Mouse (Mus musculus): Measurements from ENCODE around the gene Syngr2. TPM values are rescaled to one million over a fixed set of nuclear protein-coding genes. Genes with fewer than 3 reads are reported as not detected.
A peak's percentile ranks its signal among the peaks of the same experiment; 100 is the strongest.

The Syngr2 gene
- polyA plus RNA-seq, 1 experiment from 2014 or later = 29.9 TPM

- H3K4me1 ChIP-seq (ENCODE audit: control insufficient read depth, insufficient read depth, low read length) = no peaks in the 10 kb centered on the region; the same call in 1 of the 2 replicates
- 76% methylated on average over 7 of the region's 7 CpGs for WGBS
- ATAC-seq (ENCODE audit: insufficient read depth, low FRiP score, low TSS enrichment) (no peak), DNase-seq (ENCODE audit: low spot score) (peak; percentile 27)
- no peaks in the 10 kb centered on the region for H3K27me3 ChIP-seq (ENCODE audit: control insufficient read depth, insufficient read depth, low read length)
- H3K4me3 ChIP-seq (ENCODE audit: low read depth, low read length) = no peak overlapping the region
- no peak overlapping the region for H3K9ac ChIP-seq (ENCODE audit: low read length)
- H3K36me3 ChIP-seq (ENCODE audit: control insufficient read depth, insufficient read depth, low read length) = no peaks in the 10 kb centered on the region; the same call in 1 of the 2 replicates
- no peak overlapping the region for H3K27ac ChIP-seq (ENCODE audit: low read depth, low read length)
- H3K9me3 ChIP-seq (ENCODE audit: control insufficient read depth, low read length) = no peaks in the 10 kb centered on the region
- no peak overlapping the region for H3K4me2 ChIP-seq (ENCODE audit: low read depth)
Observed at GRCm38 (mm10) chr11:117769683-117770047, 39.8 kb upstream of the Syngr2 start.

- no peak overlapping the region for H3K4me3 ChIP-seq (ENCODE audit: low read depth, low read length)
- H3K27me3 ChIP-seq (ENCODE audit: control insufficient read depth, insufficient read depth, low read length) = no peaks in the 10 kb centered on the region
- DNase-seq (ENCODE audit: low spot score) = no peak
- H3K9me3 ChIP-seq (ENCODE audit: control insufficient read depth, low read length) = no peaks in the 10 kb centered on the region
- no peak overlapping the region for H3K27ac ChIP-seq (ENCODE audit: low read depth, low read length)
- no peaks in the 10 kb centered on the region; the same call in 1 of the 2 replicates for H3K4me1 ChIP-seq (ENCODE audit: control insufficient read depth, insufficient read depth, low read length)
- no peaks in the 10 kb centered on the region; the same call in 1 of the 2 replicates for H3K36me3 ChIP-seq (ENCODE audit: control insufficient read depth, insufficient read depth, low read length)
- ATAC-seq (ENCODE audit: insufficient read depth, low FRiP score, low TSS enrichment) = no peak
- H3K9ac ChIP-seq (ENCODE audit: low read length) = no peak overlapping the region
- H3K4me2 ChIP-seq (ENCODE audit: low read depth) = no peak overlapping the region
- 88% methylated on average over 10 of the region's 10 CpGs for WGBS
Observed at GRCm38 (mm10) chr11:117770407-117770806, 39.1 kb upstream of the Syngr2 start.

- H3K4me3 ChIP-seq (ENCODE audit: low read depth, low read length) = no peak overlapping the region
- H3K36me3 ChIP-seq (ENCODE audit: control insufficient read depth, insufficient read depth, low read length) = no peaks in the 10 kb centered on the region; the same call in 1 of the 2 replicates
- H3K4me1 ChIP-seq (ENCODE audit: control insufficient read depth, insufficient read depth, low read length) = no peaks in the 10 kb centered on the region; the same call in 1 of the 2 replicates
- no peaks in the 10 kb centered on the region for H3K9me3 ChIP-seq (ENCODE audit: control insufficient read depth, low read length)
- H3K27ac ChIP-seq (ENCODE audit: low read depth, low read length) = no peak overlapping the region
- no peak for ATAC-seq (ENCODE audit: insufficient read depth, low FRiP score, low TSS enrichment)
- H3K9ac ChIP-seq (ENCODE audit: low read length) = no peak overlapping the region
- H3K4me2 ChIP-seq (ENCODE audit: low read depth) = no peak overlapping the region
- no peak for DNase-seq (ENCODE audit: low spot score)
- WGBS = 93% methylated on average over 7 of the region's 7 CpGs
- no peaks in the 10 kb centered on the region for H3K27me3 ChIP-seq (ENCODE audit: control insufficient read depth, insufficient read depth, low read length)
Observed at GRCm38 (mm10) chr11:117772352-117772751, 37.1 kb upstream of the Syngr2 start.

DNA sequence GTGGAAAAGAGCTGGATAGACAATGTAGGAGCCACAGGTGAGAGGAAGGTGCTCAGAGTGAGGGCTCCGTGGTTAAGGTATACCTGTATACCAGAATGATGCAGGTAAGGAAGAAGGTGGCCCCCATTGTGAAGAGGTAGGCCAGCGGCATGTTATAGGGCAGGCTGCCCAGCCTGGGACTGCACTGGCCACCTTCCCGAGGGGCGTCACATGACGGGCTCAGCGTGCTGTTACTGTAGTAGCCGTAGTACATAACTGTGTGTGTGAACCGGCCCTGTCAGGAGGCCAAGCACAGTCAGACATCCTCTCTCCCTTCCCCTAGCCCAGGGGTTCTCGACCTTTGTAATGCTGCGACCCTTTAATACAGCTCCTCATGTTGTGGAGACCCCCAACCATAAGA is 34.5 kb upstream of the Syngr2 start:
- 93% methylated on average over 10 of the region's 10 CpGs for WGBS
- no peak for ATAC-seq (ENCODE audit: insufficient read depth, low FRiP score, low TSS enrichment)

GRCm38 (mm10) chr11:117775540-117775939 is 33.9 kb upstream of the Syngr2 start:
- peaks cover 19% of the 10 kb centered on the region for H3K4me1 ChIP-seq (ENCODE audit: control insufficient read depth, insufficient read depth, low read length)
- no peaks in the 10 kb centered on the region; the same call in 1 of the 2 replicates for H3K36me3 ChIP-seq (ENCODE audit: control insufficient read depth, insufficient read depth, low read length)
- ATAC-seq (ENCODE audit: insufficient read depth, low FRiP score, low TSS enrichment) = no peak
- no peak overlapping the region for H3K9ac ChIP-seq (ENCODE audit: low read length)
- H3K27me3 ChIP-seq (ENCODE audit: control insufficient read depth, insufficient read depth, low read length) = no peaks in the 10 kb centered on the region
- H3K4me3 ChIP-seq (ENCODE audit: low read depth, low read length) = no peak overlapping the region
- no peaks in the 10 kb centered on the region for H3K9me3 ChIP-seq (ENCODE audit: control insufficient read depth, low read length)
- no peak overlapping the region for H3K4me2 ChIP-seq (ENCODE audit: low read depth)
- no peak overlapping the region for H3K27ac ChIP-seq (ENCODE audit: low read depth, low read length)
- no peak for DNase-seq (ENCODE audit: low spot score)
- 95% methylated on average over 11 of the region's 13 CpGs for WGBS

More for the DNA sequence above, 34.5 kb upstream of the Syngr2 start:
- Histone ChIP-seq H3K9ac (ENCODE audit: low read length) (no peak overlapping the region), H3K27ac (ENCODE audit: low read depth, low read length) (no peak overlapping the region), H3K9me3 (ENCODE audit: control insufficient read depth, low read length) (no peaks in the 10 kb centered on the region), H3K27me3 (ENCODE audit: control insufficient read depth, insufficient read depth, low read length) (no peaks in the 10 kb centered on the region), H3K4me3 (ENCODE audit: low read depth, low read length) (no peak overlapping the region), H3K36me3 (ENCODE audit: control insufficient read depth, insufficient read depth, low read length) (no peaks in the 10 kb centered on the region; the same call in 1 of the 2 replicates), H3K4me2 (ENCODE audit: low read depth) (no peak overlapping the region), H3K4me1 (ENCODE audit: control insufficient read depth, insufficient read depth, low read length) (peaks cover 13% of the 10 kb centered on the region)
- no peak for DNase-seq (ENCODE audit: low spot score)

DNA sequence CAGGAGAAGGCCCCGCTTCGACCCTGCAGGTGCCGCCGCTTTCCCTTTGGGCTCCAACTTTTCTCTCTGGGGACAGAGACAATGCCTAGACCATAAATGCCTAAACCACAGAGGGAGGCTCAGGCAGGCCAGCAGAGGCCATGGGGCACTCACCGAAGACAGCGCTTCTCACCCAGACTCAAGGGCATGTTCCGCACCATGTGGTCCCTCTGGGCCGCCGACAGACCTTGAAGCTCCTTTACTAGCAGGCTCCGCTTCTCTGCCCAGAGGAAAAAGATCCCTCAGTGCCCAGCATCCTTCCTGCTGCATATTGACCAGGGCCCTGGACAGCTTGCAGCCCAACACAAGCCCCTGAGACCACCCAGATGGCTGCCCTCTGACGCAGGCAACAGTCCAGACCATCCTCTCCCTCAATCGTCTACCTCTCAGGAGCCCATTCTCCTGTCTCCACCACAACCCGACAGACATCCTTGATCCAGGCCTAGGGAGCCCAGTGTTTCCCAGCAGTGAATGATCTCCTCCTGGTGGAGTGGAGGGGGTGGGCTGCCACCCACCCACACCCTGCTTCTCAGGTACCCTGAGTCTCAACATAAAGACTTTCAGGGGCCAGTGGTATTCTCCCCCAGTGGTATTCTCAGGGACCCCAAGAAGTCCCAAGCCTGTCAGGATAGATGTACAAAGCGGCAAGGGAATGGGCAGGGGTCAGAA is 33.2 kb upstream of the Syngr2 start:
- Histone ChIP-seq H3K4me2 (ENCODE audit: low read depth) (no peak overlapping the region), H3K4me3 (ENCODE audit: low read depth, low read length) (no peak overlapping the region), H3K9me3 (ENCODE audit: control insufficient read depth, low read length) (no peaks in the 10 kb centered on the region), H3K9ac (ENCODE audit: low read length) (no peak overlapping the region), H3K27me3 (ENCODE audit: control insufficient read depth, insufficient read depth, low read length) (0 out of 2 replicates have a peak, but pooled peaks cover 4% of the 10 kb centered on the region), H3K36me3 (ENCODE audit: control insufficient read depth, insufficient read depth, low read length) (no peaks in the 10 kb centered on the region; the same call in 1 of the 2 replicates), H3K4me1 (ENCODE audit: control insufficient read depth, insufficient read depth, low read length) (peaks cover 26% of the 10 kb centered on the region), H3K27ac (ENCODE audit: low read depth, low read length) (no peak overlapping the region)
- ATAC-seq (ENCODE audit: insufficient read depth, low FRiP score, low TSS enrichment) (no peak), DNase-seq (ENCODE audit: low spot score) (no peak)
- WGBS = 83% methylated on average over 14 of the region's 14 CpGs

DNA sequence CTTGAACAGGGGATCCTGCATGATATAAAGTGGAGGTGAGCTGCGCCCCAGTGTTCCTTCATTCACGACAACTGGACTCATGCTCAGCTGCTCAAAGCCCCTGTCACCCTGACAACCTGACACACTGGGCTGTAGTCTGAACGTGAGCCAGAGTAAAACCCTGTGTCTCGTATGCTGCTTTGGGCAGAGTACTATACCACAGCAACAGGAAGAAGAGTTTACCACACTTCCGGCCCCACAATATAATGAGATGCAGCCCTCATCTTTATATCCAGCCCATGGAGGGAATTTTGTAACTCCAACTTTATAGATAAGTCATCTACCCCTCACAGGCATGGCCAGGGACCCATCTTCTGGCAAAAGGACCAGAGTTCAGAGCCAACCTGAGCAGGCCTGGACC is 32.4 kb upstream of the Syngr2 start:
- H3K27me3 ChIP-seq (ENCODE audit: control insufficient read depth, insufficient read depth, low read length) = peaks cover 10% of the 10 kb centered on the region
- H3K9me3 ChIP-seq (ENCODE audit: control insufficient read depth, low read length) = no peaks in the 10 kb centered on the region
- no peak overlapping the region for H3K4me3 ChIP-seq (ENCODE audit: low read depth, low read length)
- no peaks in the 10 kb centered on the region; the same call in 1 of the 2 replicates for H3K36me3 ChIP-seq (ENCODE audit: control insufficient read depth, insufficient read depth, low read length)
- H3K4me2 ChIP-seq (ENCODE audit: low read depth) = no peak overlapping the region
- peaks cover 26% of the 10 kb centered on the region for H3K4me1 ChIP-seq (ENCODE audit: control insufficient read depth, insufficient read depth, low read length)
- H3K9ac ChIP-seq (ENCODE audit: low read length) = no peak overlapping the region
- 89% methylated on average over 5 of the region's 5 CpGs for WGBS
- H3K27ac ChIP-seq (ENCODE audit: low read depth, low read length) = no peak overlapping the region
- ATAC-seq (ENCODE audit: insufficient read depth, low FRiP score, low TSS enrichment) = no peak
- DNase-seq (ENCODE audit: low spot score) = no peak

- Histone ChIP-seq H3K27me3 (ENCODE audit: control insufficient read depth, insufficient read depth, low read length) (peaks cover 11% of the 10 kb centered on the region), H3K4me3 (ENCODE audit: low read depth, low read length) (no peak overlapping the region), H3K9me3 (ENCODE audit: control insufficient read depth, low read length) (no peaks in the 10 kb centered on the region), H3K9ac (ENCODE audit: low read length) (no peak overlapping the region), H3K36me3 (ENCODE audit: control insufficient read depth, insufficient read depth, low read length) (no peaks in the 10 kb centered on the region; the same call in 1 of the 2 replicates), H3K4me1 (ENCODE audit: control insufficient read depth, insufficient read depth, low read length) (peaks cover 26% of the 10 kb centered on the region), H3K4me2 (ENCODE audit: low read depth) (no peak overlapping the region), H3K27ac (ENCODE audit: low read depth, low read length) (no peak overlapping the region)
- ATAC-seq (ENCODE audit: insufficient read depth, low FRiP score, low TSS enrichment) (no peak), DNase-seq (ENCODE audit: low spot score) (no peak)
- WGBS = 98% methylated on average over 11 of the region's 11 CpGs
Observed at GRCm38 (mm10) chr11:117778031-117778430, 31.4 kb upstream of the Syngr2 start.

DNA sequence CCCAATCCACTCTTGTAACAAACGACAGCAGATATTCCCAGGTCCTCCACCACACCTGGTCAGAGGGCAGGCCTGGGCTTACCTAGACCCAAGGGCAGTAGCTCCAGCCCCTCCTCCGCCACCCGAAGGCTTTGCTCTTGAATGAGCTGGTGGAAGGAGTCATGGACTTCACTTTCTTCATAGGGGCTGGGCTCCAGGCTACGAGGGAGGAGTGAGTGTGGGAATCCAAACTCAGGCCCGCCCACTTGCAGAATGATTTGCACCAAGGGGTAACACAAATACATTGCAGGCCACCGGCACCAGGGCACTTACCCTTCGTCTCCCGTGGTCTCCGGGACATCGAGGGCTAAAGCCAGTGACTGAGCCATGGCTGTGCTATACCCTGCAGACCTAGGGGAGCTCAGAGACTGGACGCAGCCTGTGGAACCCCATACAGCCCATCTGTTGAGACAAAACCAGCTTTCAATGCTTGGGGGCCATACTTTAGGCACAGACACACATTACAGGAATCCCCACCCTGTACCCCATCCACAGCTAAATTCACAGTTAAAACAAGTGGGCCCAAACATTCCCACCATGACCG is 30.5 kb upstream of the Syngr2 start:
- no peak for ATAC-seq (ENCODE audit: insufficient read depth, low FRiP score, low TSS enrichment)
- peak overlapping the region; percentile 83 for H3K27ac ChIP-seq (ENCODE audit: low read depth, low read length)
- H3K27me3 ChIP-seq (ENCODE audit: control insufficient read depth, insufficient read depth, low read length) = peaks cover 15% of the 10 kb centered on the region

More for the DNA sequence above, 30.5 kb upstream of the Syngr2 start:
- H3K36me3 ChIP-seq (ENCODE audit: control insufficient read depth, insufficient read depth, low read length) = no peaks in the 10 kb centered on the region; the same call in 1 of the 2 replicates
- WGBS = 58% methylated on average over 12 of the region's 12 CpGs
- H3K4me2 ChIP-seq (ENCODE audit: low read depth) = peak overlapping the region; percentile 74
- peaks cover 29% of the 10 kb centered on the region for H3K4me1 ChIP-seq (ENCODE audit: control insufficient read depth, insufficient read depth, low read length)
- H3K9ac ChIP-seq (ENCODE audit: low read length) = peak overlapping the region; percentile 65
- no peaks in the 10 kb centered on the region for H3K9me3 ChIP-seq (ENCODE audit: control insufficient read depth, low read length)
- H3K4me3 ChIP-seq (ENCODE audit: low read depth, low read length) = peak overlapping the region; percentile 34; the same call in 1 of the 2 replicates
- no peak for DNase-seq (ENCODE audit: low spot score)

Data from neural tube, embryonic 11.5 days (tissue).